Mouse (Mus musculus) kidney, adult 2 months (tissue): Measurements from ENCODE around the gene Gnat2. TPM values are rescaled to one million over a fixed set of nuclear protein-coding genes. Genes with fewer than 3 reads are reported as not detected.

Source experiments
- DNase-seq: peaks from one replicate; pipeline ENCODE4 v3.0.0; 2021
- H3K27ac ChIP-seq: fragments of 200-500 bp; 2 replicates; pipeline ENCODE4 v1.5.1; 2012; ENCODE audit warnings: low read depth, low read length, control low read depth, inconsistent platforms; ENCODE audit not compliant: insufficient read depth
- H3K27me3 ChIP-seq: fragments of 200-500 bp; replicated peaks from 2 replicates; pipeline ENCODE4 v1.6.1; 2012; ENCODE audit warnings: mild to moderate bottlenecking, moderate library complexity, low read length, inconsistent platforms; ENCODE audit not compliant: control insufficient read depth, insufficient read depth
- H3K36me3 ChIP-seq: fragments of 200-500 bp; 2 replicates; pipeline ENCODE4 v1.6.1; 2012; ENCODE audit warnings: mild to moderate bottlenecking, moderate library complexity, low read length, inconsistent platforms; ENCODE audit not compliant: control insufficient read depth, insufficient read depth
- H3K4me1 ChIP-seq: fragments of 200-500 bp; 2 replicates; pipeline ENCODE4 v1.6.1; 2011; ENCODE audit warnings: low read length; ENCODE audit not compliant: control insufficient read depth, insufficient read depth
- H3K4me3 ChIP-seq: fragments of 200-500 bp; 2 replicates; pipeline ENCODE4 v1.5.1; 2011; ENCODE audit warnings: mild to moderate bottlenecking, low read depth, low read length, control low read depth; ENCODE audit not compliant: insufficient read depth
- CTCF ChIP-seq: fragments of 200-500 bp; conservative IDR thresholded peaks from 2 replicates; pipeline ENCODE4 v1.5.1; 2011; ENCODE audit warnings: low read depth, mild to moderate bottlenecking, control low read depth, low read length, moderate library complexity, mixed read lengths; ENCODE audit not compliant: insufficient read depth, insufficient read length
- POLR2A ChIP-seq: fragments of 200-500 bp; IDR thresholded peaks from one replicate; pipeline ENCODE4 v1.6.1; 2011; ENCODE audit warnings: low read depth, low read length, control low read depth
- WGBS: fragments of 180-500 bp; shearing (Covaris S2); methylation state at CpG from one replicate; pipeline ENCODE4 v1.1.7; 2018; 5-methylcytosine and 5-hydroxymethylcytosine counted together
- polyA plus RNA-seq: library from polyadenylated mRNA; depleted of rRNA; stranded (reverse); fragments of >200 nt; gene quantifications from 2 replicates; pipeline ENCODE4 v1.2.3, GENCODE M21; 2012

Gnat2 gene
- polyA plus RNA-seq, 1 experiment, result 0.61 TPM

DNA sequence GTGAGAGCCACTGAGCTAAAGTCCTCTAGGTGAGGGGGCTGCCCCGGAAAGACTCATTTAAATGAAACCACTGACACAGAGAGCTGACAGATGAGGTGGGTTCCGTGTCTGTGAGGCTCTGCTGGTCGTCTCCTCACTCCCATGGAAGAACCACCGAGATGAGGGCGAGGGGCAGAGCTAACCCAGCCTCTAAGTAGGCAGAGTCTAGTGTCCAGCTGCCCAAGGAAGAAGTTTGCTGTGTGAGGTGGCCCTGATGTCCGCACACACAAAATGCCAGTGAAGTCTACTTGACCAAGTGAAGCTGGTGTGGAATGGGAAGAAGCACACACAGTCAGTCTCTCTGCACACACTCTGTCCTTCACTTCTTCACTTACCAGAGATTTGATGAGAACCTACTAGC lies 559 bp upstream of the Gnat2 start:
- WGBS, result 79% methylated on average over 6 of the region's 6 CpGs

DNA sequence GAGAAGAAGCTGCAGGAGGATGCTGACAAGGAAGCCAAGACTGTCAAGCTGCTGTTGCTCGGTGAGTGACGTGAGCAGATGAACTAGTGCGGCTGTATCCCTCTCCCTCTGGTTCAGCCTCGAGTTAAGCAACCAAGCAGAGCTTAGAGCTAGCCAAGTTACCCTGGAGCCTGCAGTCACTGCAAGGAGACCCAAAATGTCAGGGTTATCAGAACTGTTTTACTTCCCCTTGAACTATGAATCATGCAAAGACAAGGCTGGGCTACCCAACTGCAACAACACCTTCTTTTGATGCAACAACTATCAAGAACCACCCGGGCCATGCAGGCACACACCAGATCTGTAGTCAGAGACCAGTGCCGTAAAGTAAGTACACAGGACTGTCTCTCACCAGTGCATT lies 717 bp downstream of the Gnat2 start:
- no peaks in the 10 kb centered on the region for H3K36me3 ChIP-seq
- no peak for TF ChIP-seq POLR2A
- TF ChIP-seq CTCF, result no peak
- no peak for DNase-seq
- 67% methylated on average over 6 of the region's 6 CpGs for WGBS
- no peak overlapping the region for H3K27ac ChIP-seq
- no peak overlapping the region for H3K4me3 ChIP-seq
- no peaks in the 10 kb centered on the region for H3K4me1 ChIP-seq
- no peaks in the 10 kb centered on the region for H3K27me3 ChIP-seq

More for the DNA sequence above, 559 bp upstream of the Gnat2 start:
- TF ChIP-seq CTCF, result no peak
- TF ChIP-seq POLR2A, result no peak
- H3K4me1 ChIP-seq, result 0 out of 2 replicates have a peak, but pooled peaks cover under 1% of the 10 kb centered on the region
- no peaks in the 10 kb centered on the region for H3K27me3 ChIP-seq
- no peak overlapping the region for H3K4me3 ChIP-seq
- no peak overlapping the region for H3K27ac ChIP-seq
- no peak for DNase-seq
- H3K36me3 ChIP-seq, result no peaks in the 10 kb centered on the region

DNA sequence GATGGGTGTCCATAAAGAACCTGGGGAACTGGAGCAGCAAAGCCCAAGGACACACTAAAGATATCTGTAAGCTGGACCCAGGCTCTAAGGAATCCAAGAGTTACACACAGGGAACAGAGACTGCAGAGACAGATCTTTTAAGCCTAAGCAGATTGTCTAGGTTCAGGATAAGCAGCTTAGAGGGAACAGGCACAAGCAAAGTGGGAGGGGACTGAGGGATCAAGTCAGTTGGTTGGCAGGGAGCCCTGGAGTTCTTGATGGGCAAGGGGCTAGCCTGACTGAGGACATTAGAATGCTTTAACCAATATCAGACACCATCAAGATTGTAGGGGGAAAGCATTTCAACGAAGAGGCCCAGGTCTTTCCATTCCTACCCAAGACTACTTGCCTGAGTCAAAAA lies 1.6 kb downstream of the Gnat2 start:
- Histone ChIP-seq H3K4me3 (no peak overlapping the region), H3K27ac (no peak overlapping the region), H3K36me3 (no peaks in the 10 kb centered on the region), H3K27me3 (no peaks in the 10 kb centered on the region), H3K4me1 (no peaks in the 10 kb centered on the region)
- 80% methylated on average over 1 of the region's 1 CpGs for WGBS
- TF ChIP-seq CTCF (no peak), POLR2A (no peak)
- DNase-seq, result no peak

- no peaks in the 10 kb centered on the region for H3K4me1 ChIP-seq
- no peak for TF ChIP-seq CTCF
- TF ChIP-seq POLR2A, result no peak
- no peak overlapping the region for H3K27ac ChIP-seq
- H3K36me3 ChIP-seq, result no peaks in the 10 kb centered on the region
- DNase-seq, result no peak
- no peaks in the 10 kb centered on the region for H3K27me3 ChIP-seq
- H3K4me3 ChIP-seq, result no peak overlapping the region
- 94% methylated on average over 12 of the region's 12 CpGs for WGBS
These were observed 2.6 kb downstream of the Gnat2 start for GRCm38 (mm10) chr3:108094976-108095760.

DNA sequence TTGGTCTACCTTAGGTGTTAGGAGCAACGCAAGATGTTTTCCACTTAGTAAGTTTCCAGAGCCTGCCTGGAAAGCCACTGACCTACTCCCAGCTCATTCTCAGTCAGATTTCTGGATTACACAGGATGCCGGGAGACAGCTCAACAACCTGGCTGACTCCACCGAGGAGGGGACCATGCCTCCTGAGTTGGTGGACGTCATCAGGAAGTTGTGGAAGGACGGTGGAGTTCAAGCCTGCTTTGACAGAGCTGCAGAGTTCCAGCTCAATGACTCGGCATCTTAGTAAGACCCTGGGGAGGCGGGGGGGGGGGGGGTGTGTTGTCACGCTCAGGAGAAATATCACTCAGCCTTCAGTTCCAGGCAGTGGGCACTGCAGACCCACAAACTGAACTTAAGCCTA lies 3.6 kb downstream of the Gnat2 start:
- Histone ChIP-seq H3K27me3 (no peaks in the 10 kb centered on the region), H3K36me3 (no peaks in the 10 kb centered on the region), H3K4me3 (no peak overlapping the region), H3K4me1 (no peaks in the 10 kb centered on the region), H3K27ac (no peak overlapping the region)
- DNase-seq, result no peak
- WGBS, result 30% methylated on average over 8 of the region's 8 CpGs
- TF ChIP-seq POLR2A, result no peak
- no peak for TF ChIP-seq CTCF

DNA sequence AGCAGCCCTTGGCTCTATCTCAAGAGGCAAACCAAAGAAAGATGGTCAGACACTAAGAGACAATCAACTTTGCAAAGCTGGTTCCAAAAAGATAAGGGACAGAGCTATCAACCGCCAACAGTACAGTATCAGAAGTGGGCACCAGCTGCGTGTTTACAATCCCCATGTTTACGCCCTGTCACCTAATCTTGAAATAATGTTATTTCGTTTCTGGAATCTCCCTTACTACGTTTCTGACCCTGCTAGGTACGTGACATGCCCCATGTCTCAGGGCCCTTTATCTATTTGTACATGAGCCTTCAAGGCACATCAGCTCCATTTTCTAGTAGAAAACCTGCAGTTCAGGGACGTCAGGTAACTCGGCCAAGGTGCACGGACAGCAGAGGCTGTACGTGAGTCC lies 4.1 kb downstream of the Gnat2 start:
- Histone ChIP-seq H3K36me3 (no peaks in the 10 kb centered on the region), H3K4me1 (no peaks in the 10 kb centered on the region), H3K27ac (no peak overlapping the region), H3K4me3 (no peak overlapping the region), H3K27me3 (no peaks in the 10 kb centered on the region)
- no peak for TF ChIP-seq CTCF
- TF ChIP-seq POLR2A, result no peak
- WGBS, result 84% methylated on average over 10 of the region's 10 CpGs
- no peak for DNase-seq

GRCm38 (mm10) chr3:108097656-108098055 lies 5.1 kb downstream of the Gnat2 start:
- Histone ChIP-seq H3K4me3 (no peak overlapping the region), H3K27ac (no peak overlapping the region), H3K4me1 (no peaks in the 10 kb centered on the region), H3K36me3 (no peaks in the 10 kb centered on the region), H3K27me3 (no peaks in the 10 kb centered on the region)
- 75% methylated on average over 8 of the region's 8 CpGs for WGBS
- no peak for DNase-seq
- TF ChIP-seq CTCF (no peak), POLR2A (no peak)
